Mouse (Mus musculus) layer of hippocampus, postnatal 36 days (tissue): Measurements from ENCODE around the gene Vmn2r65. TPM values are rescaled to one million over a fixed set of nuclear protein-coding genes. Genes with fewer than 3 reads are reported as not detected.

ENCODE experiments used
- DNase-seq, 2 experiments: peaks; one replicate each; pipeline ENCODE4 v3.0.0; 2022
- total RNA-seq, 2 experiments: library from RNA; stranded (reverse); gene quantifications; 2 replicates each; pipeline ENCODE4 v1.2.3; 2021

The Vmn2r65 gene
- not detected for total RNA-seq

DNA sequence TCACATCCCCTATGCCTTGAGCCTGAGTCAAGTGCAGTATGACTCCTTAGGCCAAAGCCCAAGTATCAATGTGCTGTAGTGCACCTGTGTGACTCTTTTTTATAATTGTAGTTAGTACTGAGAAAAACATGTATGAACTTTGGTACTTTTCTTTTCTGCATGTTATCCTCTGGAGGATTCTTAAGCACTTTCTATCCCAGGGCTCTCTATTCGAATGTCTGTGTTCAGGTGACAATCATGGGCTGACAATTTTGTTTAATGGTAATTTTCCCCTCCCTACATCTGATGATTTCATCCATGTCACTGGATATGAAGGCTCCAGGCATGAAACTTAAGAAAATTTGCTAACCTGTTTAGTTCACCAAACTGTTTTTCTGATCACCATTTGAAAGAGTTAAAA lies at the start of gene Vmn2r65:
Gene Vmn2r65 (minus strand): TSS at position 101 of the 400 bp plus-strand sequence.
- no peak for DNase-seq

DNA sequence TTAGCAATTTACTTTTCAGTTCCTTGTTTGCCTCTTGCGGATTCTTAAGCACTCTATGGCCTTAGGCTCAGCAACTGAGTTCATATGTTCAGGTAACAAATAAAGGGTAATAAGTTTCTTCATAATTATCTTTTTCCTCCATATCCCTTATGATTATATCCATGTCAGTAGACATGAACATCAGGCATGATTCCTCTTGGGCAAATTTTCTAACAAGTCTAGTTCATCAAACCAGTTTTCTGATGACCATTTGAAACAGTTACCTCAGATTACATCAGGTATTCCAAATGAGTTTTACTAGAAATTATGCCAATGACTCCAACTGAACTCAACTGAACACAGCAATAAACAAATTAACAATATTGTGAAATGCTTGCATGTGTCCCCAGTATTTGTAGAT lies 48.3 kb upstream of the Vmn2r65 start, which contains the start of gene Vmn2r66:
Gene Vmn2r66 (minus strand): TSS at position 101 of the 400 bp plus-strand sequence.
- no peak for DNase-seq

DNA sequence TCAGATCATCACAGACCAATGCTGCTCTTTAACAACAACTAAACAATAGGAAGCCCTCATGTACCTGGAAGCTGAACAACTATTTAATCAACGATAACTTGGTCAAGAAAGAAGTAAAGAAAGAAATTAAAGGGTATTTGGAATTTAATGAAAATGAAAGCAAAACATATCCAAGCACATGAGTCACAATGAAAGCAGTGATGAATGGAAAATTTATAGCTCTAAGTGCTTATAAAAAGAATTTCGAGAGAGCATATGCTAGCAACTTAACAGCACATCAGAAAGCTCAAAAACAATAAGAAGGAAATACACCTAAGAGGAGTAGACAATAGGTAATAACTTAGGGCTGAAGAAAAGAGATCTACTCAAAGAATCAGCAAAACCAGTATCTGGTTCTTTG lies 32.8 kb upstream of the Vmn2r65 start:
- no peak for DNase-seq

Other genes starting within 250 kb of the Vmn2r65 start
- gene Olfr291, start 110.6 kb downstream of the Vmn2r65 start, total RNA-seq: not detected
- not detected for gene Vmn2r66, start 48.2 kb upstream of the Vmn2r65 start, total RNA-seq
- gene Vmn2r67, start 191.9 kb upstream of the Vmn2r65 start, total RNA-seq: not detected